Mouse (Mus musculus) mammary gland, adult 2 months (tissue): ENCODE results near the gene Dnm2. TPM values are rescaled to one million over a fixed set of nuclear protein-coding genes. Genes with fewer than 3 reads are reported as not detected.

Experiments
- polyA plus RNA-seq: library from polyadenylated mRNA; depleted of rRNA; stranded (reverse); fragments of >200 nt; gene quantifications from 2 replicates; pipeline ENCODE4 v1.2.3, GENCODE M21; 2012; ENCODE audit warnings: low replicate concordance; rRNA removed

Gene Dnm2
- 113 and 271 TPM in 2 replicates for polyA plus RNA-seq

GRCm38 (mm10) chr9:21424631-21425555, at the start of gene Dnm2:
Dnm2 (plus strand) TSS chr9:21424908.

GRCm38 (mm10) chr9:21411669-21412550, 12.8 kb upstream of the Dnm2 start, which contains the start of gene Qtrt1:
Qtrt1 (plus strand) TSS chr9:21411837.

GRCm38 (mm10) chr9:21509772-21510688, 85.3 kb downstream of the Dnm2 start, which contains the start of gene Tmed1:
Tmed1 (minus strand) TSS chr9:21510252.

GRCm38 (mm10) chr9:21525937-21526633, 101.4 kb downstream of the Dnm2 start, which contains the start of gene AB124611:
AB124611 (plus strand) TSS chr9:21526176.

GRCm38 (mm10) chr9:21546789-21547074, 122.0 kb downstream of the Dnm2 start, which contains the start of gene Carm1:
Carm1 (plus strand) TSS chr9:21546894.

Other genes with a start within 250 kb of the Dnm2 start
- 76.5 and 140 TPM in 2 replicates for gene Keap1, start 185.5 kb upstream of the Dnm2 start, polyA plus RNA-seq
- 2.3 and 3.1 TPM in 2 replicates for gene S1pr5, start 176.5 kb upstream of the Dnm2 start, polyA plus RNA-seq
- 40.1 and 41.1 TPM in 2 replicates for gene Atg4d, start 159.6 kb upstream of the Dnm2 start, polyA plus RNA-seq
- gene Kri1, start 136.9 kb upstream of the Dnm2 start, polyA plus RNA-seq: 15.0 and 28.0 TPM in 2 replicates
- 35.4 and 64.8 TPM in 2 replicates for gene Cdkn2d, start 133.5 kb upstream of the Dnm2 start, polyA plus RNA-seq
- 13.0 and 16.7 TPM in 2 replicates for gene Ap1m2, start 112.6 kb upstream of the Dnm2 start, polyA plus RNA-seq
- gene Slc44a2, start 104.2 kb upstream of the Dnm2 start, polyA plus RNA-seq: 95.6 and 161 TPM in 2 replicates
- gene Ilf3, start 57.0 kb upstream of the Dnm2 start, polyA plus RNA-seq: 44.0 and 48.9 TPM in 2 replicates
- 45.3 and 50.5 TPM in 2 replicates for gene Qtrt1, start 13.1 kb upstream of the Dnm2 start, polyA plus RNA-seq
- 28.0 and 35.2 TPM in 2 replicates for gene Tmed1, start 85.3 kb downstream of the Dnm2 start, polyA plus RNA-seq
- gene AB124611, start 101.3 kb downstream of the Dnm2 start, polyA plus RNA-seq: 19.5 and 28.6 TPM in 2 replicates
- 106 and 115 TPM in 2 replicates for gene Carm1, start 122.0 kb downstream of the Dnm2 start, polyA plus RNA-seq
- gene Timm29, start 167.8 kb downstream of the Dnm2 start, polyA plus RNA-seq: 35.6 and 39.1 TPM in 2 replicates
- gene Yipf2, start 167.9 kb downstream of the Dnm2 start, polyA plus RNA-seq: 30.7 and 34.8 TPM in 2 replicates
- gene Smarca4, start 191.3 kb downstream of the Dnm2 start, polyA plus RNA-seq: 31.1 and 50.5 TPM in 2 replicates